Mouse (Mus musculus) stomach, postnatal 0 days (tissue): ENCODE measurements around the gene Castor2.

Experiments
- CTCF ChIP-seq: IDR thresholded peaks from 2 replicates; pipeline ENCODE4 v1.5.1; 2016; ENCODE audit warnings: antibody characterized with exemption, low read depth, mild to moderate bottlenecking, moderate library complexity
- EP300 ChIP-seq: optimal IDR thresholded peaks from 2 replicates; pipeline ENCODE3; 2016; ENCODE audit warnings: antibody characterized with exemption

DNA sequence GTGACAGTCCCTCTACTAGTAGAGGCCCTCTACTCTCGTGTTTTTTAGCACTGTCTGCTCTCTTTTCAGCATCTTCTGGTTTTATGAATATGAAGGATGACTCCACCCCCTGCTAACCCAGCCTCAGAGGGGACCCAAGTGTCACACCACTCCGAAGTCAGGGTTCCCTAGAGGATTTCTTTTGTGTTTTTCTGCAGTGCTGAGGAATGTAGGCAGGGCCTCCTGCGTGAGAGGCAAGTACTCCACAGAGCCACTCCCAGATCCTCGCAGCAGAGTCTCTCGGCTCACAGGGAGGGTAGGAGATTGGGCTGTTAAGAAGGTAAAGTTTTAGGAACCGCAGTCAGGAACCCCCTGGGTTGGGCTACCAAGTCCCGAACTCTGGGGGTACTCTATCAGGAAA lies 41.7 kb downstream of the Castor2 start:
- no peak for TF ChIP-seq CTCF
- no peak for TF ChIP-seq EP300
